Mouse (Mus musculus) CD4-positive, CD25-positive, alpha-beta regulatory T cell, adult 4 months (primary cell): ENCODE data around the gene Cinp. TPM values are rescaled to one million over a fixed set of nuclear protein-coding genes. Genes with fewer than 3 reads are reported as not detected.
A peak's percentile ranks its signal among the peaks of the same experiment; 100 is the strongest.
"Not testable (repeated sequence)": the region's sequence is repeated elsewhere in the genome, so short reads cannot be mapped to it uniquely, and the experiment has no call there.

Source experiments
- ATAC-seq: one replicate; pipeline ENCODE4 v1.8.0; 2017
- polyA plus RNA-seq, 2 experiments: library from polyadenylated mRNA; unstranded; fragments of 100-300 nt; shearing (Covaris generic); gene quantifications; one replicate each; pipeline ENCODE4 v1.2.1; 2017

Gene Cinp
- polyA plus RNA-seq, 2 experiments from 2014 or later = 37.3 to 44.2 TPM

GRCm38 (mm10) chr12:110858681-110859080 is 30.3 kb downstream of the Cinp start:
- ATAC-seq = not testable (repeated sequence)

GRCm38 (mm10) chr12:110857196-110857595 is 31.7 kb downstream of the Cinp start:
- ATAC-seq = peak; percentile 70

- no peak for ATAC-seq
Measured at GRCm38 (mm10) chr12:110854786-110855737, 33.9 kb downstream of the Cinp start.

- ATAC-seq = no peak
Measured at GRCm38 (mm10) chr12:110851923-110852322, 37.0 kb downstream of the Cinp start.

- ATAC-seq = peak; percentile 18
Measured at GRCm38 (mm10) chr12:110851414-110851813, 37.5 kb downstream of the Cinp start.

- ATAC-seq = peak; percentile 35
Measured at GRCm38 (mm10) chr12:110850929-110851256, 38.1 kb downstream of the Cinp start.

GRCm38 (mm10) chr12:110850010-110850928 is 38.7 kb downstream of the Cinp start, which contains the start of gene Zfp839:
Gene Zfp839, plus strand, starts transcription at chr12:110850253.
- peak; percentile 74 for ATAC-seq

- no peak for ATAC-seq
Measured at GRCm38 (mm10) chr12:110846191-110846765, 42.7 kb downstream of the Cinp start.

GRCm38 (mm10) chr12:110845131-110845880 is 43.6 kb downstream of the Cinp start:
- peak; percentile 10 for ATAC-seq

- ATAC-seq = no peak
Measured at GRCm38 (mm10) chr12:110844227-110845130, 44.5 kb downstream of the Cinp start.

GRCm38 (mm10) chr12:110843194-110844048 is 45.5 kb downstream of the Cinp start:
- peak; percentile 69 for ATAC-seq

- no peak for ATAC-seq
Measured at GRCm38 (mm10) chr12:110841731-110842493, 47.0 kb downstream of the Cinp start.

- peak; percentile 67 for ATAC-seq
Measured at GRCm38 (mm10) chr12:110840348-110841198, 48.4 kb downstream of the Cinp start, which contains the start of gene Mok. Gene Mok, minus strand, starts transcription at chr12:110840939.

GRCm38 (mm10) chr12:110837850-110838249 is 51.1 kb downstream of the Cinp start:
- ATAC-seq = no peak

- no peak for ATAC-seq
Measured at GRCm38 (mm10) chr12:110837192-110837841, 51.6 kb downstream of the Cinp start.

GRCm38 (mm10) chr12:110836729-110837128 is 52.2 kb downstream of the Cinp start:
- no peak for ATAC-seq

GRCm38 (mm10) chr12:110835182-110835581 is 53.8 kb downstream of the Cinp start:
- ATAC-seq = no peak
